Mouse (Mus musculus) MEL (cell line): Measurements from ENCODE around the gene Ociad1.

Source experiments
- CHD2 ChIP-seq: IDR thresholded peaks from 2 replicates; pipeline ENCODE4 v1.6.1; 2011; ENCODE audit warnings: low read length, improper control_type of control experiment
- CTCF ChIP-seq, 3 experiments: IDR thresholded peaks in 2 of 3; conservative IDR thresholded peaks in 1 of 3; 2 replicates each; pipeline ENCODE4 v1.5.1; 2011 to 2012; ENCODE audit warnings: low read length in 3 of 3, low read depth in 2 of 3, mild to moderate bottlenecking in 2 of 3, improper control_type of control experiment in 1 of 3, inconsistent platforms in 1 of 3, mixed read lengths in 1 of 3, moderate library complexity in 1 of 3; ENCODE audit not compliant: control insufficient read depth in 1 of 3, insufficient read depth in 1 of 3, poor library complexity in 1 of 3, severe bottlenecking in 1 of 3
- MXI1 ChIP-seq: IDR thresholded peaks from 2 replicates; pipeline ENCODE4 v1.6.1; 2011; ENCODE audit warnings: mild to moderate bottlenecking, low read depth, low read length, improper control_type of control experiment
- POLR2A ChIP-seq, 2 experiments: IDR thresholded peaks; 2 replicates each; pipeline ENCODE4 v1.6.1; 2011 to 2012; ENCODE audit warnings: low read length in 2 of 2, mild to moderate bottlenecking in 2 of 2, control low read depth in 1 of 2, improper control_type of control experiment in 1 of 2, low read depth in 1 of 2, moderate library complexity in 1 of 2; ENCODE audit not compliant: control insufficient read depth in 1 of 2, insufficient read depth in 1 of 2, poor library complexity in 1 of 2
- POLR2AphosphoS2 ChIP-seq: IDR thresholded peaks from 2 replicates; pipeline ENCODE4 v1.6.1; 2011; ENCODE audit warnings: low read length, improper control_type of control experiment
- RAD21 ChIP-seq: IDR thresholded peaks from 2 replicates; pipeline ENCODE4 v1.6.1; 2011; ENCODE audit warnings: mild to moderate bottlenecking, low read depth, low read length, improper control_type of control experiment
- TCF12 ChIP-seq: IDR thresholded peaks from 2 replicates; pipeline ENCODE4 v1.6.1; 2014; ENCODE audit warnings: low read depth, mild to moderate bottlenecking, inconsistent platforms, low read length, improper control_type of control experiment, moderate library complexity

GRCm38 (mm10) chr5:73353519-73353918 lies 60.9 kb downstream of the Ociad1 start:
- no peak for TF ChIP-seq MXI1
- no peak for TF ChIP-seq POLR2AphosphoS2
- TF ChIP-seq POLR2A (IDR thresholded peaks at IDR 0.05; ENCODE audit: control insufficient read depth in 1 of 2, insufficient read depth in 1 of 2, low read depth in 1 of 2, low read length in 2 of 2, poor library complexity in 1 of 2) = no peak
- TF ChIP-seq CTCF (IDR thresholded peaks at IDR 0.05 in 2 of 3, conservative IDR thresholded peaks at IDR 0.05 in 1 of 3; ENCODE audit: control insufficient read depth in 1 of 3, insufficient read depth in 1 of 3, low read depth in 2 of 3, low read length in 3 of 3, poor library complexity in 1 of 3, severe bottlenecking in 1 of 3) = no peak
- no peak for TF ChIP-seq CHD2
- TF ChIP-seq RAD21 = no peak
- TF ChIP-seq TCF12 = no peak
